Mouse (Mus musculus) spleen, adult 2 months (tissue): ENCODE measurements around the gene Fhdc1. TPM values are rescaled to one million over a fixed set of nuclear protein-coding genes. Genes with fewer than 3 reads are reported as not detected.

Experiments
- DNase-seq, 2 experiments: peaks; one replicate each; pipeline versions ENCODE4 v3.0.0 to v3.0.0-alpha.2; 2012 to 2021; ENCODE audit warnings: low spot score in 2 of 2, low read depth in 1 of 2
- H3K27ac ChIP-seq: fragments of 200-500 bp; 2 replicates; pipeline ENCODE4 v1.5.1; 2012; ENCODE audit warnings: low read length, inconsistent platforms; ENCODE audit not compliant: insufficient read depth
- H3K27me3 ChIP-seq: fragments of 200-500 bp; 2 replicates; pipeline ENCODE4 v1.6.1; 2012; ENCODE audit warnings: mild to moderate bottlenecking, moderate library complexity, low read length, inconsistent platforms; ENCODE audit not compliant: control insufficient read depth, insufficient read depth
- H3K36me3 ChIP-seq: fragments of 200-500 bp; 2 replicates; pipeline ENCODE4 v1.6.1; 2012; ENCODE audit warnings: mild to moderate bottlenecking, low read length, inconsistent platforms; ENCODE audit not compliant: control insufficient read depth, insufficient read depth
- H3K4me1 ChIP-seq: fragments of 200-500 bp; 2 replicates; pipeline ENCODE4 v1.6.1; 2011; ENCODE audit warnings: inconsistent platforms; ENCODE audit not compliant: control insufficient read depth, insufficient read depth, insufficient read length
- H3K4me3 ChIP-seq: fragments of 200-500 bp; 2 replicates; pipeline ENCODE4 v1.5.1; 2011; ENCODE audit warnings: mild to moderate bottlenecking, inconsistent platforms; ENCODE audit not compliant: insufficient read depth, insufficient read length; ENCODE audit errors: extremely low read depth
- CTCF ChIP-seq: fragments of 200-500 bp; IDR thresholded peaks from 2 replicates; pipeline ENCODE4 v1.5.1; 2011; ENCODE audit warnings: mild to moderate bottlenecking, inconsistent platforms; ENCODE audit not compliant: insufficient read depth, insufficient read length, insufficient replicate concordance; ENCODE audit errors: extremely low read depth
- POLR2A ChIP-seq: fragments of 200-500 bp; IDR thresholded peaks from 2 replicates; pipeline ENCODE4 v1.6.1; 2011; ENCODE audit warnings: low read depth, low read length, inconsistent platforms
- WGBS: fragments of 180-500 bp; shearing (Covaris S2); methylation state at CpG from one replicate; pipeline ENCODE4 v1.1.7; 2018; 5-methylcytosine and 5-hydroxymethylcytosine counted together
- polyA plus RNA-seq: library from polyadenylated mRNA; depleted of rRNA; stranded (reverse); fragments of >200 nt; gene quantifications from 2 replicates; pipeline ENCODE4 v1.2.3, GENCODE M21; 2012

The Fhdc1 gene
- polyA plus RNA-seq, 1 experiment, result 8.3 TPM

DNA sequence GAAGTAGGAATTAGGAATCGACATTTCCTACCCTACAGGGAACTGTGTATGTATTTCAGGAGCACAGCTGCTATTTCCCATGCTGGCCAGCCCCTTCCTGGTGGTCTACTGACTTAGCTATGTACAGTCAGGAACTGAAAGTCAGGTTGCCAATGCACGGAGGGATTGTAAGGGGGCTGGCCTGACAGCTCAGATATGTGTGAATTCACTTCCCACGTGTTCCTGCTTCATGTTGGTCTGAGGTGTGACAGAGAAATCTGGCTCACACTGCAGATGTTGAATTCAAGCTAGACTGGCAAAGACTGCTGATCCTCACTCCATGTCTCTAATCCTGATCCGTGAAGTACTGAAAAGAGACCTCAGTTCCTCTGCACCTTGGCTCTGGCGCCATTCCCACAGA is 57.9 kb downstream of the Fhdc1 start:
- TF ChIP-seq CTCF (no peak), POLR2A (no peak)
- Histone ChIP-seq H3K4me1 (no peaks in the 10 kb centered on the region), H3K36me3 (no peaks in the 10 kb centered on the region), H3K27ac (no peak overlapping the region), H3K4me3 (no peak overlapping the region), H3K27me3 (no peaks in the 10 kb centered on the region)
- 69% methylated on average over 5 of the region's 5 CpGs for WGBS
- no peak for DNase-seq

DNA sequence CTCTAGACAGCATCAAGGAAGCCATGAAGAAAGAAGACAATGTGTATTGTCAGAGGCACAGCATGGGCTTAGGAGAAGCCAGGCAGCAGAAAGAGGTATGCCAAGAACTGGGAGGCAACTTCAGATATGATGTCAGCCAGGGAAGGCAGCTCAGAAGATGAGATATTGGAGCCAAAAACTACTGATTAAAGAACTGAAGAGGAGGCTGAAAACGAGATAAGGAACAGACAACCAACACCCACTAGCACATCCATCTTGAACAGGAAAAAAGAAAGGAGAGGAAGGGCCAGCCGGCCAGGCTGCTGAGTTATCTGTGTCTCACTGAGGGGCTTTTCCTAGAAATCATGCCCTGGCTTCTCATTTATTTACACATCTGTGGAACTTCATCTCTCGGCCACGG is 66.4 kb downstream of the Fhdc1 start:
- 69% methylated on average over 4 of the region's 4 CpGs for WGBS
- TF ChIP-seq POLR2A, result no peak
- no peak for TF ChIP-seq CTCF
- Histone ChIP-seq H3K27me3 (no peaks in the 10 kb centered on the region), H3K36me3 (no peaks in the 10 kb centered on the region), H3K4me3 (no peak overlapping the region), H3K27ac (no peak overlapping the region), H3K4me1 (no peaks in the 10 kb centered on the region)
- DNase-seq, result no peak

DNA sequence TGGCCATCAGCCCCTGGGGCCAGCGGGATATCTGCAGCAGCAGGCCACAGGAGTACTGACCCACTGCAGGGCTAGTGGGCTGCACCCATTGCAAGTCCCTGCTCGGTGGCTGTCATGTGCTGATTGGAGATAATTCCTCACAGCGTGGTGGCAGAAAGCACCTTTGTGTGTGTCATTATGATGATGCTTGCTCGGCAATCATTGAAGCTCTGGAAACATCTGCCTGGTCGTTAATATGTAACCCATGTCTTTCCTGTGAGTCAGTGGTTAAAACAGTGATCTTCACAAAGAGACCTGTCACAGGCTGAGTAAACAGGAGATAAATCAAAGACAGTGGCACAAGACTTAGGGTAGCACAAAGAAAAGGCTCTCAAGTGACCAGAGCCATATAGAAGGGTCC is 67.3 kb downstream of the Fhdc1 start:
- H3K4me3 ChIP-seq, result no peak overlapping the region
- H3K36me3 ChIP-seq, result no peaks in the 10 kb centered on the region
- H3K27me3 ChIP-seq, result no peaks in the 10 kb centered on the region
- DNase-seq, result no peak
- TF ChIP-seq POLR2A, result no peak
- TF ChIP-seq CTCF, result no peak
- H3K4me1 ChIP-seq, result no peaks in the 10 kb centered on the region
- 73% methylated on average over 5 of the region's 5 CpGs for WGBS
- no peak overlapping the region for H3K27ac ChIP-seq

DNA sequence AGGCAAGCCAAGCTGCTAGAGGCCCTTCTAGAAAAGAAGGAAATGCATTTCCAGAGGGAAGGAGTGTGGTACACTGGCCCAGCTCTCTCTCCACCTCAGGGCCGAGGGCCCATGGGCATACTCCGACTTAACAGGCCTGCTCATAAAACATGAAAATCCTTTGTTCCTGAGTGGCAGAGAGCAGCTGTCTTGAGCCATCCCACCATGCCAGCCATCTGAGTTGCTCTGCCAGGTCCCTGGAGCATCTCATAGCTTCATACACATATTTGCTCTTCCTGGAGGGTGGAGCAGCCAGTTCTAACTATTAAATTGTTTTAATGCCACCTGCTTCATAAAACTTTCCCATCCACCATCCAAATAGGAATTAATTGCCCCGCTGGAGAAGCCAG is 70.8 kb downstream of the Fhdc1 start:
- H3K27me3 ChIP-seq, result no peaks in the 10 kb centered on the region
- H3K4me3 ChIP-seq, result no peak overlapping the region
- DNase-seq, result no peak
- H3K4me1 ChIP-seq, result no peaks in the 10 kb centered on the region
- TF ChIP-seq CTCF (no peak), POLR2A (no peak)
- H3K27ac ChIP-seq, result no peak overlapping the region
- H3K36me3 ChIP-seq, result no peaks in the 10 kb centered on the region
- WGBS, result 87% methylated on average over 3 of the region's 3 CpGs

DNA sequence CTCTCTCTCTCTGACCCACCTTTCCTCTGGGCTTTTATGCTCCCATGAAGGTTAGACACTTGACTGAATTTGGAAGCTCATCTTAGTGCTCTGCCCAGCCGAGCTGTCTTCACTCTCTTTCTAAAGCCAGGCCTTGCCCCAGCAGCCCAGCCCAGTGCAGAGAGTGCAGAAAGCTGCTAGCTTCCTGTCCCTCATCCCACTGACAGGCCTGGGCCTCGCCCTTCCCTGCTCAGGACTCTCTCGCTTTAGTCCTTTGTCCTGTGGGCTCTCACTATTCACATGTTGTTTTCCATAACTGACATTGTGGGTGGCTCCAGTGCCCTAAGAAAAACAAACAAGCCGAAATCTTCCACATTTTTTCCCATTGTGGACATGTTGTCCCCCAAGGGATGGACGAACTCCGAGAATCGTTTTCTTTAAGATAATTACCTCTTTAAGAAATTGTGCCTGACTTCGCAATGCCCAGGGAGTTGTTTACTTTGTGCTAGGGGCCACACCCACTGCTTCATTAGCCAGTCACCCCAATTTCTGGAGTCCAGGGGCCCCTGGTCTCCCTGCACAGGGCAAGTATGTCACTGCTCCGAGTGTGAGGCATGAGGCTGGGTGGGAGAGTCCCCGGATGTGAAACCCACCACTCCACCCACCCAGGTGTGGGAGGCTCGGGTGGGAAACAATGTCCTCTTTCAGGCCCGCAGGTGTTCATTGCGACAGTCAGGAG is 71.3 kb downstream of the Fhdc1 start:
- Histone ChIP-seq H3K36me3 (no peaks in the 10 kb centered on the region), H3K4me1 (no peaks in the 10 kb centered on the region), H3K27me3 (no peaks in the 10 kb centered on the region), H3K27ac (no peak overlapping the region), H3K4me3 (no peak overlapping the region)
- 81% methylated on average over 13 of the region's 13 CpGs for WGBS
- TF ChIP-seq CTCF, result no peak
- TF ChIP-seq POLR2A, result no peak
- DNase-seq, result no peak

DNA sequence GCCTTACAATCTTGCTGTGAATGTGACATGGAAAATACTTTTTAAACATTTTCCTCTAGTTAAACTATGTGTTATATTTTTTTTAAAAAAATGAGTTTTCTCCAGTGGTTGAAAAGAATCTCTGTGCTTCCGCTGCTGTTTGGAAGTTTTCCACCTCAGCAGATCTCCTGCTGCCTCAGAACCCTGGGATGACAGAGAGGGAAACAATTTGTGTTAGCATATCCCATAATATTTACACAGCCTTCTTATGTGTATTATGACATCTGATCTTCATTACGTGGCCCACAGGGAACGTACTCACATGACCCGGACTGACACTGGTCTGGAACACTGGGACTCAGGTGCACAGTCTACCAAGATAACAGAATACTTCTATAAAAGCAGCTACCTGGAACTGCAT is 74.7 kb downstream of the Fhdc1 start:
- Histone ChIP-seq H3K27me3 (no peaks in the 10 kb centered on the region), H3K4me1 (no peaks in the 10 kb centered on the region), H3K36me3 (no peaks in the 10 kb centered on the region), H3K4me3 (no peak overlapping the region), H3K27ac (no peak overlapping the region)
- no peak for TF ChIP-seq POLR2A
- no peak for TF ChIP-seq CTCF
- no peak for DNase-seq
- WGBS, result 95% methylated on average over 4 of the region's 4 CpGs

DNA sequence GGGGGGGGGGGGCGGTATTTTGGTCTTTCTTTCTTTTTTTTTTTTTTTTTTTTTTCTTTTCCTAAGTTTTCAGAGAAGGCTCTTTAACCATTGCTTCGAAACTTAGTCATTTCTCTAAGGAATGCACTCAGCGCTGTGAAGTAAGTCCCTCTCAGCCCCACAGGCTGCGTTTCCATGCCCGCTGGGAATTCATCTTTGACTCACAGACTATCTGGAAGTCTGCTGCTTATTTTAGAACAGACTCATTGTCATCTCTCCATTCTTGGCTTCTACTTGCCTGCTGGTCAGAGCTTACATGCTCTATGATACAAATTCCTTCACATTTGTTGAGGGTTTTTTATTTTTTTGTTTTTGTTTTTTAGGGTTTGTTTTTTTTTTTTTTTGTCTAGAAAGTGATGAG is 76.8 kb downstream of the Fhdc1 start:
- no peak for DNase-seq
- no peak for TF ChIP-seq POLR2A
- TF ChIP-seq CTCF, result no peak
- no peaks in the 10 kb centered on the region for H3K36me3 ChIP-seq
- no peaks in the 10 kb centered on the region for H3K4me1 ChIP-seq
- WGBS, result 69% methylated on average over 5 of the region's 5 CpGs
- no peak overlapping the region for H3K27ac ChIP-seq
- H3K27me3 ChIP-seq, result no peaks in the 10 kb centered on the region; the same call in 1 of the 2 replicates
- no peak overlapping the region for H3K4me3 ChIP-seq
